Mouse (Mus musculus) heart, postnatal 0 days (tissue): ENCODE measurements around the gene Gm49383.

Experiments used
- CTCF ChIP-seq: IDR thresholded peaks from 2 replicates; pipeline ENCODE4 v1.5.1; 2016; ENCODE audit warnings: antibody characterized with exemption, control low read depth, low read depth
- EP300 ChIP-seq: IDR thresholded peaks from 2 replicates; pipeline ENCODE4 v1.6.1; 2016; ENCODE audit warnings: antibody characterized with exemption, low read depth

DNA sequence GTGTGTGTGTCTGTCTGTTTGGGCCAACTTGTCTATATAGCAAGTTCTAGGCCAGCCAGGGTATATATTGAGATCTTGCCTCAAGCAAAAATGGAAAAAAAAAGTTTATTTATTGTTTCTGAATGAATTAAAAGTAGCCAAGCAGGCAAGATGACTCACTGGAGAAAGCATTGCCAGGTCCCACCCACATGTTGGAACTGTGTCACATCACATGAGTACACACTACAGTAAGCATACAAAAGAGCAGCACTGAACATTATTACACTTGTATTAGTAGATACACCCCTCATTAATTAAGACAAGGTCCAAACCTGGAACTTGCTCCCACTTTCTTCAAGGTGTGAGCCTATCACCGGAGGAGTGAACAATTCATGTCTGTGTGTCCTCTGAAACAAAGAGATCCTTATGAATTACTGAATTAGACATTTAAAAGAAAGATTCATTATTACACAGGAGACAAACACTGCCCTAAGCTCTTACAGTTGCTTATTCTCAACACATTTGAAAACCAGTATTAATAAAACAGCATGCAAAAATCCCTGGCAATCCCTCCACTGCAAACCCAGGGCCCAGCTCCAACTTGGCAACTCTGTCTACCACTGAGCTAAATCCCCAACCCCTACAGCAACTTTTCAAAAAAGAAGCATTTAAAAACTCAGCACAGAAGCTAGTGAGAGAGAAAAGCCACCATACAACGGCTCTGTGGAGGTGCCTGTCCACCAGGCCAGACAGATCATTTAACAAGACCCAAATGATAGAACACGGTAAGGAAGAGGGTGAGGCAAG lies 18.3 kb upstream of the Gm49383 start:
- TF ChIP-seq CTCF: no peak
- TF ChIP-seq EP300: no peak
